Comparison of ENCODE assay signal across 8 mouse cellular contexts in genomic region chr8:92998600-92998999, GRCm38 (mm10). TPM values are rescaled to one million over a fixed set of nuclear protein-coding genes. Genes with fewer than 3 reads are reported as not detected.
DNase-seq lines count a peak whose midpoint lies in the region; ATAC-seq and TF ChIP-seq lines count a peak whose summit lies in the region.

No protein-coding gene starts in this region.

- H3K27me3 ChIP-seq in heart, adult 2 months (ENCODE audit: control insufficient read depth, insufficient read depth, low read length) = no peaks in the 10 kb centered on the region
- H3K27me3 ChIP-seq in heart, embryonic 10.5 days (ENCODE audit: insufficient read depth, poor library complexity, severe bottlenecking) = peaks cover 11% of the 10 kb centered on the region; the same call in 1 of the 2 replicates
- H3K27me3 ChIP-seq in midbrain, embryonic 13.5 days = no peaks in the 10 kb centered on the region; the same call in 1 of the 2 replicates

- no peaks in the 10 kb centered on the region for H3K79me2 ChIP-seq in heart, adult 2 months (replicated peaks; ENCODE audit: control insufficient read depth, insufficient read depth, low read length)

- TF ChIP-seq POLR2A in heart, adult 2 months (IDR thresholded peaks at IDR 0.05; ENCODE audit: insufficient read depth, low read depth, low read length) = no peak

- H3K36me3 ChIP-seq in heart, adult 2 months (ENCODE audit: control insufficient read depth, insufficient read depth, low read length) = no peaks in the 10 kb centered on the region
- H3K36me3 ChIP-seq in heart, embryonic 10.5 days = no peaks in the 10 kb centered on the region
- H3K36me3 ChIP-seq in midbrain, embryonic 13.5 days = no peaks in the 10 kb centered on the region

- H3K4me2 ChIP-seq in midbrain, embryonic 13.5 days (replicated peaks) = no peak overlapping the region

- ATAC-seq in frontal cortex, adult (ENCODE audit: low TSS enrichment) = peak; percentile 69
- peak; percentile 53; the same call in 1 of the 2 replicates for ATAC-seq in midbrain, embryonic 13.5 days
- ATAC-seq in erythroblast, adult 5-6 weeks (replicated peaks; ENCODE audit: low FRiP score, poor library complexity, severe bottlenecking) = no peak

- TF ChIP-seq CTCF in heart, adult 2 months (IDR thresholded peaks at IDR 0.05) = peak; percentile 82

- WGBS in heart, adult 2 months = 37% methylated on average over 2 of the region's 2 CpGs
- WGBS in heart, embryonic 10.5 days = 42% methylated on average over 2 of the region's 2 CpGs
- WGBS in midbrain, embryonic 13.5 days = 42% methylated on average over 2 of the region's 2 CpGs

- H3K9ac ChIP-seq in heart, adult 2 months (ENCODE audit: low read depth, low read length) = no peak overlapping the region
- no peak overlapping the region for H3K9ac ChIP-seq in midbrain, embryonic 13.5 days (replicated peaks)

- H3K4me1 ChIP-seq in heart, adult 2 months (ENCODE audit: control insufficient read depth, insufficient read depth, low read length) = no peaks in the 10 kb centered on the region
- peaks cover 12% of the 10 kb centered on the region; the same call in 1 of the 2 replicates for H3K4me1 ChIP-seq in heart, embryonic 10.5 days
- H3K4me1 ChIP-seq in midbrain, embryonic 13.5 days (replicated peaks) = no peaks in the 10 kb centered on the region

- no peak overlapping the region for H3K27ac ChIP-seq in heart, adult 2 months
- no peak overlapping the region for H3K27ac ChIP-seq in heart, embryonic 10.5 days
- H3K27ac ChIP-seq in midbrain, embryonic 13.5 days = no peak overlapping the region

- intact Hi-C loops in heart, adult 2 months (cut with DNase I) = loop anchor here (5.0 kb wide), 2 partner anchors 101 to 116 kb away; no protein-coding TSS in a partner anchor

- no peak for TF ChIP-seq EP300 in heart, adult 2 months (IDR thresholded peaks at IDR 0.05; ENCODE audit: insufficient read depth, low read depth, low read length)

- H3K9me3 ChIP-seq in heart, embryonic 10.5 days = no peaks in the 10 kb centered on the region
- H3K9me3 ChIP-seq in midbrain, embryonic 13.5 days = no peaks in the 10 kb centered on the region

- DNase-seq in heart, adult 2 months = peak; percentile 10 to 28
- no peak for DNase-seq in heart, embryonic 10.5 days (ENCODE audit: low spot score)
- DNase-seq in 416B (ENCODE audit: low read depth) (peak; percentile 55), ZHBTc4 (ENCODE audit: low read depth, low spot score) (peak; percentile 67)
- peak; percentile 67 to 75 for DNase-seq in layer of hippocampus, postnatal 10 days (ENCODE audit: low spot score in 2 of 2)

- H3K4me3 ChIP-seq in heart, adult 2 months = no peak overlapping the region
- H3K4me3 ChIP-seq in heart, embryonic 10.5 days = no peak overlapping the region
- H3K4me3 ChIP-seq in midbrain, embryonic 13.5 days (replicated peaks) = no peak overlapping the region

RNA-seq across cellular contexts. Expression of gene Slc6a2, which starts 38.7 kb away (rescaled TPM):
- under 1 TPM; 0.08 to 0.14 TPM for total RNA-seq in heart, adult 2 months (2021)
- polyA plus RNA-seq in heart, adult 2 months (2012; rRNA removed) = 0.18 and 0.23 TPM in 2 replicates
- polyA plus RNA-seq in heart, embryonic 10.5 days (2016; fragmentation: Nextera tagmentation; extraction: Ambion mirVana) = 0.05 and 0.11 TPM in 2 replicates
- under 1 TPM; 0.22 to 0.34 TPM for total RNA-seq in layer of hippocampus, postnatal 10 days (2021)
- 0.34 and 0.73 TPM in 2 replicates for polyA plus RNA-seq in midbrain, embryonic 13.5 days (2015; fragmentation: Nextera tagmentation; extraction: Ambion mirVana)
- not detected in 2 replicates for total RNA-seq in erythroblast, adult 5-6 weeks (2015; ENCODE audit: low replicate concordance)
- not detected in 2 replicates for total RNA-seq in erythroblast, adult 5-6 weeks (2017; ENCODE audit: low replicate concordance)

RNA-seq across cellular contexts. Expression of gene Ces1a, which starts 49.4 kb away (rescaled TPM):
- total RNA-seq in heart, adult 2 months (2021) = not detected
- not detected in 2 replicates for polyA plus RNA-seq in heart, adult 2 months (2012; rRNA removed)
- 0.16 TPM in 1 of 2 replicates, not detected in the other for polyA plus RNA-seq in heart, embryonic 10.5 days (2016; fragmentation: Nextera tagmentation; extraction: Ambion mirVana)
- total RNA-seq in layer of hippocampus, postnatal 10 days (2021) = not detected
- polyA plus RNA-seq in midbrain, embryonic 13.5 days (2015; fragmentation: Nextera tagmentation; extraction: Ambion mirVana) = not detected in 2 replicates
- not detected in 2 replicates for total RNA-seq in erythroblast, adult 5-6 weeks (2015; ENCODE audit: low replicate concordance)
- total RNA-seq in erythroblast, adult 5-6 weeks (2017; ENCODE audit: low replicate concordance) = not detected in 2 replicates
